Mouse (Mus musculus): ENCODE results near the gene Hist1h2ab. TPM values are rescaled to one million over a fixed set of nuclear protein-coding genes. Genes with fewer than 3 reads are reported as not detected.
A peak's percentile ranks its signal among the peaks of the same experiment; 100 is the strongest.
"Not testable (repeated sequence)": the region's sequence is repeated elsewhere in the genome, so short reads cannot be mapped to it uniquely, and the experiment has no call there.

Gene Hist1h2ab
- polyA plus RNA-seq, 1 experiment from 2014 or later: 53.0 TPM

GRCm38 (mm10) chr13:23759251-23759771, 8.4 kb downstream of the Hist1h2ab start:
- H3K36me3 ChIP-seq: no peaks in the 10 kb centered on the region
- H3K4me1 ChIP-seq: peaks cover 28% of the 10 kb centered on the region
- H3K27ac ChIP-seq (replicated peaks): no peak overlapping the region
- H3K9ac ChIP-seq (replicated peaks): no peak overlapping the region
- H3K4me3 ChIP-seq: no peak overlapping the region
- H3K9me3 ChIP-seq: no peaks in the 10 kb centered on the region
- no peak overlapping the region for H3K4me2 ChIP-seq (replicated peaks)
- 80% methylated on average over 3 of the region's 3 CpGs for WGBS
- no peak for ATAC-seq (ENCODE audit: low FRiP score, low read depth)
- H3K27me3 ChIP-seq: no peaks in the 10 kb centered on the region

GRCm38 (mm10) chr13:23759916-23760239, 9.0 kb downstream of the Hist1h2ab start:
- no peaks in the 10 kb centered on the region for H3K9me3 ChIP-seq
- peak overlapping the region; percentile 73 for H3K4me2 ChIP-seq (replicated peaks)
- peaks cover 32% of the 10 kb centered on the region for H3K4me1 ChIP-seq
- H3K4me3 ChIP-seq: peak overlapping the region; percentile 43
- ATAC-seq (ENCODE audit: low FRiP score, low read depth): no peak
- H3K36me3 ChIP-seq: no peaks in the 10 kb centered on the region
- H3K27ac ChIP-seq (replicated peaks): peak overlapping the region; percentile 90
- 82% methylated on average over 1 of the region's 1 CpGs for WGBS
- peak overlapping the region; percentile 32; the same call in 1 of the 2 replicates for H3K9ac ChIP-seq (replicated peaks)
- no peaks in the 10 kb centered on the region for H3K27me3 ChIP-seq

GRCm38 (mm10) chr13:23760240-23760971, 9.5 kb downstream of the Hist1h2ab start:
- Histone ChIP-seq H3K9me3 (no peaks in the 10 kb centered on the region), H3K4me3 (peak overlapping the region; percentile 43), H3K4me2 (replicated peaks) (peak overlapping the region; percentile 73), H3K36me3 (no peaks in the 10 kb centered on the region), H3K9ac (replicated peaks) (peak overlapping the region; percentile 32), H3K27ac (replicated peaks) (peak overlapping the region; percentile 90), H3K4me1 (peaks cover 32% of the 10 kb centered on the region), H3K27me3 (no peaks in the 10 kb centered on the region)
- WGBS: 2% methylated on average over 22 of the region's 27 CpGs
- ATAC-seq (ENCODE audit: low FRiP score, low read depth): no peak

- peak within 1 kb of the TSS; percentile 41 for H3K9ac ChIP-seq (replicated peaks)
- under 1% methylated on average over 69 of the region's 72 CpGs for WGBS
- peak within 1 kb of the TSS; percentile 90 for H3K27ac ChIP-seq (replicated peaks)
- H3K36me3 ChIP-seq: no peaks in the 10 kb centered on the region
- H3K27me3 ChIP-seq: no peaks in the 10 kb centered on the region
- H3K4me3 ChIP-seq: peak within 1 kb of the TSS; percentile 43
- H3K4me2 ChIP-seq (replicated peaks): peak within 1 kb of the TSS; percentile 73
- peaks cover 32% of the 10 kb centered on the region for H3K4me1 ChIP-seq
- peak; percentile 71 for ATAC-seq (ENCODE audit: low FRiP score, low read depth)
- no peaks in the 10 kb centered on the region for H3K9me3 ChIP-seq
Observed at GRCm38 (mm10) chr13:23760972-23761864, 10.3 kb downstream of the Hist1h2ab start, which contains the start of gene Hist1h4a. Gene Hist1h4a (minus strand): TSS chr13:23761230.

GRCm38 (mm10) chr13:23761871-23762821, 11.2 kb downstream of the Hist1h2ab start, which contains the start of gene Hist1h3a:
Gene Hist1h3a (minus strand): TSS chr13:23762386.
- Histone ChIP-seq H3K4me3 (peak within 1 kb of the TSS; percentile 58), H3K4me1 (peaks cover 32% of the 10 kb centered on the region), H3K27ac (replicated peaks) (peak within 1 kb of the TSS; percentile 90), H3K9ac (replicated peaks) (peak within 1 kb of the TSS; percentile 41), H3K4me2 (replicated peaks) (peak within 1 kb of the TSS; percentile 73)
- peak; percentile 69 for ATAC-seq (ENCODE audit: low FRiP score, low read depth)
- not testable (repeated sequence) for H3K36me3 ChIP-seq, H3K27me3 ChIP-seq, H3K9me3 ChIP-seq
- WGBS: under 1% methylated on average over 27 of the region's 52 CpGs

- WGBS: 0% methylated on average over 10 of the region's 10 CpGs
- no peaks in the 10 kb centered on the region for H3K27me3 ChIP-seq
- H3K4me3 ChIP-seq: peak overlapping the region; percentile 58
- H3K4me2 ChIP-seq (replicated peaks): peak overlapping the region; percentile 73
- no peaks in the 10 kb centered on the region for H3K9me3 ChIP-seq
- peak overlapping the region; percentile 25; the same call in 1 of the 2 replicates for H3K9ac ChIP-seq (replicated peaks)
- H3K4me1 ChIP-seq: peaks cover 28% of the 10 kb centered on the region
- no peaks in the 10 kb centered on the region for H3K36me3 ChIP-seq
- H3K27ac ChIP-seq (replicated peaks): peak overlapping the region; percentile 90
- ATAC-seq (ENCODE audit: low FRiP score, low read depth): no peak
Observed at GRCm38 (mm10) chr13:23763242-23763585, 12.3 kb downstream of the Hist1h2ab start.

GRCm38 (mm10) chr13:23763586-23764323, 12.8 kb downstream of the Hist1h2ab start, which contains the start of gene Hist1h1a:
Gene Hist1h1a (plus strand): TSS chr13:23763666.
- Histone ChIP-seq H3K4me2 (replicated peaks) (peak within 1 kb of the TSS; percentile 73), H3K36me3 (no peaks in the 10 kb centered on the region), H3K9me3 (no peaks in the 10 kb centered on the region), H3K27me3 (no peaks in the 10 kb centered on the region), H3K9ac (replicated peaks) (peak within 1 kb of the TSS; percentile 71), H3K4me3 (peak within 1 kb of the TSS; percentile 58), H3K27ac (replicated peaks) (peak within 1 kb of the TSS; percentile 90), H3K4me1 (peaks cover 28% of the 10 kb centered on the region)
- ATAC-seq (ENCODE audit: low FRiP score, low read depth): peak; percentile 75
- 3% methylated on average over 34 of the region's 34 CpGs for WGBS

- peak overlapping the region; percentile 90 for H3K27ac ChIP-seq (replicated peaks)
Observed at GRCm38 (mm10) chr13:23764324-23765171, 13.6 kb downstream of the Hist1h2ab start.

GRCm38 (mm10) chr13:23765172-23765513, 14.2 kb downstream of the Hist1h2ab start:
- H3K27me3 ChIP-seq: no peaks in the 10 kb centered on the region
- H3K4me1 ChIP-seq: peaks cover 24% of the 10 kb centered on the region
- H3K36me3 ChIP-seq: no peaks in the 10 kb centered on the region
- no peaks in the 10 kb centered on the region for H3K9me3 ChIP-seq
- H3K4me2 ChIP-seq (replicated peaks): no peak overlapping the region
- H3K27ac ChIP-seq (replicated peaks): no peak overlapping the region
- WGBS: 63% methylated on average over 1 of the region's 1 CpGs
- no peak overlapping the region for H3K9ac ChIP-seq (replicated peaks)
- no peak overlapping the region for H3K4me3 ChIP-seq
- ATAC-seq (ENCODE audit: low FRiP score, low read depth): no peak

More at GRCm38 (mm10) chr13:23764324-23765171, 13.6 kb downstream of the Hist1h2ab start:
- no peaks in the 10 kb centered on the region for H3K27me3 ChIP-seq
- 31% methylated on average over 12 of the region's 12 CpGs for WGBS
- no peaks in the 10 kb centered on the region for H3K36me3 ChIP-seq
- H3K4me2 ChIP-seq (replicated peaks): peak overlapping the region; percentile 73
- ATAC-seq (ENCODE audit: low FRiP score, low read depth): no peak
- no peaks in the 10 kb centered on the region for H3K9me3 ChIP-seq
- H3K9ac ChIP-seq (replicated peaks): peak overlapping the region; percentile 71
- peaks cover 28% of the 10 kb centered on the region for H3K4me1 ChIP-seq
- H3K4me3 ChIP-seq: peak overlapping the region; percentile 58

GRCm38 (mm10) chr13:23766772-23767171, 15.8 kb downstream of the Hist1h2ab start:
- Histone ChIP-seq H3K4me1 (peaks cover 15% of the 10 kb centered on the region), H3K27me3 (no peaks in the 10 kb centered on the region)
- no peak for ATAC-seq (ENCODE audit: low FRiP score, low read depth)

More at GRCm38 (mm10) chr13:23766772-23767171, 15.8 kb downstream of the Hist1h2ab start:
- Histone ChIP-seq H3K4me2 (replicated peaks) (no peak overlapping the region), H3K27ac (replicated peaks) (no peak overlapping the region), H3K9ac (replicated peaks) (no peak overlapping the region), H3K36me3 (no peaks in the 10 kb centered on the region), H3K4me3 (no peak overlapping the region), H3K9me3 (no peaks in the 10 kb centered on the region)

Measured in midbrain, embryonic 12.5 days (tissue).